Mouse (Mus musculus) kidney, adult 18-20 months (tissue): ENCODE measurements around the gene Gm29094.
"Not testable (repeated sequence)": the region's sequence is repeated elsewhere in the genome, so short reads cannot be mapped to it uniquely, and the experiment has no call there.

ENCODE experiments used
- DNase-seq: peaks from one replicate; pipeline ENCODE4 v3.0.0; 2021

Gene Gm29094

DNA sequence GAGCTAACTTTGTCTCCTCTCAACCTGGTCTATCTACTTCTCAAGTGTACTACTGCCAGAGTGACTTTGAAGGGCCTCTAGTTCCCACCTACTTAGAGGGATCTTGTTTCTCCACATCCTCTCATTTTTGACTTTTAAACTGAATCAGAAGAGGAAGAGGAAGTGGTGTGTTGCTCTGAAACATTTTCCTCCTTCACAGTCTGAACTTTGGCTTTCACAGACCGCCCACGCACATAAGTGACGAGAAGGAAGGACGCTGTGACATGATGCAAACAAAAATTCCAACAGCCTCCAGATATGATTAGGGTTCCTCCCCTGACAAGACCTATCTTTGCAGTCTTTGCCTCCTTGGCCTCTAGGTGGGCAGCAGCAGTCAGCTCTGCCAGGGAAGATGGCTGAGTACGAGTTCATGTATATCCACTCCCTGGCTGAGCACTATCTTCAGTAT lies at the start of gene Gm29094, which contains the start of gene Bcl2a1b:
Gene Gm29094 (plus strand): TSS at position 411 of the 448 bp plus-strand sequence.
Gene Bcl2a1b (plus strand): TSS at position 241 of the 448 bp plus-strand sequence.
- DNase-seq = not testable (repeated sequence)

DNA sequence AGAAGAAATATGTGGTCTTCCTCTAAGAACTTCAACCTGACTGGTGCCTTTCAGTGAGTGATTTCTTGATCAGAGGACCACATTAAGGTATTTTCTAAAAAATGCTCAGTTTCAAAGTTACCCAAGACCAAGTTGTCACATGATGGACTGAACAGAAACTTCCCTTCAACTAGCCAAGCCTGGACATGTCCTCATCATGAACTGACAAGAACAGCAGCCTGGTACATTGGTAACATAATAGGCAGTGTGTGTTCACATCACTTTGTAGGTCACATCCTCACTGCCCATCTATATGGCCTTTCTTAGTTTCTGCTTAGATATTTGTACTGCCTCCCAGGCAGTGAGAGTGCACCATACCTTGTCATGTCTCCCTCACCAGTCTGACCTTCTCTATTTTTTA lies 26.6 kb upstream of the Gm29094 start:
- DNase-seq = not testable (repeated sequence)

DNA sequence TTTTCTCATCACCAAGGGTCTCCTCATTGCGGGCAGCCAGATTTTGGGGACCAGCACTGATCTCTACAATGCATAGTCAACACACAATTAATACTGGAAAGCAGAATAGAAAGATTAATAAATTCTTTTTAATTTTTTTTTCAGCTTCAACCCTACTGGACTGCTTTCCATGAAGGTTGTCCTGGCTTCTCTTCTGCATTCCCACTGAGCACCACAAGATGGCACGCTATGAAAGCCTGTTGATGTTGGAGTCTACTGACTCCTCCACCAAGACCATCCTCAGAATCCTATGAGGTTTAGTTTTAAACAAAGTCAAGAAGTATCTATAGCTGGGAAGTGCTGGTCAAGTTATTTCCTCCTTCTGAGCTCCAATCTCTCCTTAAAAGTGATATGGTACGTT lies 20.3 kb upstream of the Gm29094 start:
- peak; percentile 79 for DNase-seq

DNA sequence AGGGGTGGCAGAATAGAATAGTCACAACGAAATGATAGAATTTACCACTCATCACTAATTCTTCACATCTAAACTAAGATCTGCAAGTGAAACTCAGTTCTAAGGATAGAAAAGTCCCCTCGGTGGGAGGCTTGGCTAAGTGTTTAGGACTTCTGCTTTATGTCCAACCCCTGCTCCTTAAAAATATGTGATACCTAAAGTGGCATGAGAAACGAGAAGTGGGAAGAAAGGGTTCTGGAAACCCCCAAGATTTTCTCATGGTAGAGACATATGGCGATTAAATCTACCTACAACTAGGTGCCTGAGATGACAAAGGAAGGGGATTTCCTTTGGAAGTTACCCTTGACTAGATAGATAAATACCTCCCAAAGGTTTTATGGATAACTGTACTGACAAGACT lies 19.7 kb upstream of the Gm29094 start:
- not testable (repeated sequence) for DNase-seq

DNA sequence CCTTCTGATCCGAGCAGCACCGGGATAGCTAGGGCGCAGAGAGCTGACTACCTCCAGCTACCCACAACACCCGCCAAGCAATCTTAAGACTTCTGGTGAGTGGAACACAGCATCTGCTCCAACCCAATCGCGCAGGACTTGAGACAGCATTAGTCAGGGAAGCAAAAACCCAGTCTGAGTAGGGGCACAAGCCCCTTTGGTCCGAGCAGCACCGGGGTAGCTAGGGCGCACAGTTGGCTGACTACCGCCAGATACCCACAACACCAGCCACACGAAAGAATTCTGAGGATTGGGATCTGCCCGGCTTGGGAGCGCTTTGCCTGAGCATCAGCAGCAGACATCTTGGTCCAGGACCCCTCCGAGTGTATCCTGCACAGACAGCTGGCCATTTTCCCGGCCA lies 12.2 kb upstream of the Gm29094 start:
- DNase-seq = not testable (repeated sequence)

DNA sequence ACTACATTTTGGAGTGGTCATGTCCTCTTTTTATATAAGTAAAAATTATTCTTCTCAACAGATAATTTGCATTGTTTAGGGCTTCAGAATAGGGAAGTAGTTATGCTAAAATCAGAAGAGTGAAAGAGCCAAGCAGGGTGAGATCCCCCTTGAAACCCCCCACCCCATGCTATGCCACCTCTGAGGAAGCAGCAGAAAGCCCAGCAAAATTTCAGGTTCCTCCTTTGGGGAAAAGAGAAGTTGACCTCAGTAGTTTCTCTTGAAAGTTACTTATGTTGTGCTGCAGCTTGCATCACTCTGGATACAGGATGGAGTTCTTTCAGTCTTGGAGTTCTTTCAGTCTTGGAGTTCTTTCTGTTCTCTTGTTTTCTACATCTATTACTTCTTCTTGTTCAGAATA lies 3.7 kb upstream of the Gm29094 start:
- not testable (repeated sequence) for DNase-seq

DNA sequence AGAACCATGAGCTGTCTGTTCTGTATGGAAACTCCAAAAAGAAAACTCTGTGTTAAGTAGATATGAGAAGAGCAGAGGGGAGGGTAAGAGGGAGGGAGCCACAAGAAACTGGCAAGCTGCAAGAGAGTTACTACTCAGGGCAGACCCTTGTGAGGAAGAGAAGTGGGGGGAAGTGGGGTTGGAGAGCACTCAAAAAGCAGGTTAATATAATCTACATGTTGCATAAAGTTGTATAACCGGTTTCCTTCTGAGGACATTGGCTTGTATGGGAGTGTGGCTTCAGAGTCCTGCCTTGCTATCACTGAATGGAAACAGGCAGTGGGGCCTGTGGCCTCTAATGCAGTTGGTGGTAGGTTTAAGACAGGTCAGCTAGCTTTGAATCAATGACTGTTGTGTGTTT lies 1.7 kb upstream of the Gm29094 start:
- not testable (repeated sequence) for DNase-seq

DNA sequence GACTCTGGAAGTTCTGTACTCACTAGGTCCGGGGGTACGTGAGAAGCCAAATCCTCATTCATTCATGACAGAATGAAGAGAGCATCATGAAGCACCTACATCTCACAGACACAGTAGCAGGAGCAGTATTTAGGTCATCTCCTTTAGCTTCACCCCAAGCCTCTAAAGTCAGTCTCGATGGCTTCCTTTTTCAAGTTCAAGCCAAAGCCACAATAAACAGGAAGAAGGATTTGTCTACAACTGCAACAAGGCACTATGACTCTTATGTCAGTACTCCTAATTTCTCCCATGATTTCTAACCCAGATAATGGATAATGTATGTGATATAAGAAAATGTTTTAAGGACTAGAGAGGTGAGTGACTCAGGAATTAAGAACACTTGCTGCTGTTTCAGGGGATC lies 830 bp upstream of the Gm29094 start:
- DNase-seq = not testable (repeated sequence)

DNA sequence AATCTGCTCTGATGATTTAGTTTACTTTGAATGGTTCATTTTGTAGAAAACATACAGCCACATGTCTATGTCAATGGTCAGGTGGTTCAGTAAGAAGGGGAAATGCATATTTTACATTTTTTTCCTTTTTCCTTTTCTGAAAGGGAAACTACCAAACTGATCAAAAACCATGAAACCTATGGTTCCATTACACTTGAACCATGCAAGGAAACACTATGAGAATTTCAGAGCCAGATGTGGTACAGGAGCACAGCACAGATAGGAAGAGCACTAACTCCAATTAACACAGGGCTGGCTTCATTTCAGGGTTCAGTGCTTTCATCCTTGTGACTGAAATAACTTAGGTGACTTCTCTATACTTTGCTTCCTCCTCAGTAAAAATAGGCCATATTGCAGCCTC lies 3.1 kb downstream of the Gm29094 start:
- DNase-seq = not testable (repeated sequence)

DNA sequence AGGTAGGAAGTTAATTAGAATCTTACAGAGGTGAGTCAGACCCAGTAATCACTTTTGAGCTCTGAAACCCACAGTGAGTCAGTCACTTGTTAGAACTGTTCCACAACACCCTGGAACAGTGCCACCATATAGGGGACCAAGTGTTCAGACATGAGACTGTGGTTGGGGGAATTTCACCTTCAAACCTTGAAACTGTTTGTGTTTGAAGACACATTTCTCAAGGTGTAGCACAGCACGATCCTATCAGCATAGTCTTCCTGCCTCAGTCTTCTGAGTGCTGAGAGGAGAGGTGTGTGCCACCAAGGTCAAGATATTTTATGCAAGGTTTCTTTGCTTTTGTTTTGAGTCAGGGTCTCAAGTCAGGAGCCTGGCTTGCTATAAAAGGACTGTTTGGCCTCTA lies 9.8 kb downstream of the Gm29094 start:
- not testable (repeated sequence) for DNase-seq

DNA sequence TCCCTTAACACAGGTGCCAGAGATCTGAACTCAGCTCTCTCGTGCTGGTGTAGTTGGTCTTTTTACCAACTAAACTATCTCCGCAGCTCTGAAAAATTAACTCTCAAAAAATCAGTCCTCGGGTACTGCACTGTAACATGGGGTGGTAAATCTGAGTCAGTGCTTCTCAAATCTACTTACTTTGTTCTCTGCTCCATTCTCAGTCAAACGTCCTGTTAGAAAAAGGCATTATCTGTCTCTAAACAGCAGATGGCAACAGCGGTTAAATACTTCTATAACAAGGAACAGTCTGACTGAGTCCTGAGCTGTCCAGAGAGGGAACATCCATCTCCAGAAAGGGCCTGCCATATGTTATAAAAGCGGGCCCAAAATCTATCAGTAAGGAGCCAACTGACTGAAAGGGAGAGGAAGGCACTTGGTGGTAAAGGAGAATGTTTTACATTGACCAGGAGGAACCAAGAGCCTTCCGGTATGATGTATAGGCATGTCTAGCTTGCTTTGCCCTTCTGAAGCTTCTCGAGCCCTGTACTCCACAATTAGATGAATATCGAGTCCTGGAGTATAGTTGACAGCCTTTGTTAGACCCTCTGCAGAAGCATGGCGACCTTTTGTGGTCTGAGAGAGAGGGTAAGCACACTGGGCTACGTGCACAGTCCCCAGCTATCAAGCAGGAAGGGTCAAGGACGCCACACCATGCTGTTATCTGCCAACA lies 11.3 kb downstream of the Gm29094 start, which contains the start of gene Mthfs:
Gene Mthfs (plus strand): TSS at position 324 of the 712 bp plus-strand sequence.
- DNase-seq = peak; percentile 28

DNA sequence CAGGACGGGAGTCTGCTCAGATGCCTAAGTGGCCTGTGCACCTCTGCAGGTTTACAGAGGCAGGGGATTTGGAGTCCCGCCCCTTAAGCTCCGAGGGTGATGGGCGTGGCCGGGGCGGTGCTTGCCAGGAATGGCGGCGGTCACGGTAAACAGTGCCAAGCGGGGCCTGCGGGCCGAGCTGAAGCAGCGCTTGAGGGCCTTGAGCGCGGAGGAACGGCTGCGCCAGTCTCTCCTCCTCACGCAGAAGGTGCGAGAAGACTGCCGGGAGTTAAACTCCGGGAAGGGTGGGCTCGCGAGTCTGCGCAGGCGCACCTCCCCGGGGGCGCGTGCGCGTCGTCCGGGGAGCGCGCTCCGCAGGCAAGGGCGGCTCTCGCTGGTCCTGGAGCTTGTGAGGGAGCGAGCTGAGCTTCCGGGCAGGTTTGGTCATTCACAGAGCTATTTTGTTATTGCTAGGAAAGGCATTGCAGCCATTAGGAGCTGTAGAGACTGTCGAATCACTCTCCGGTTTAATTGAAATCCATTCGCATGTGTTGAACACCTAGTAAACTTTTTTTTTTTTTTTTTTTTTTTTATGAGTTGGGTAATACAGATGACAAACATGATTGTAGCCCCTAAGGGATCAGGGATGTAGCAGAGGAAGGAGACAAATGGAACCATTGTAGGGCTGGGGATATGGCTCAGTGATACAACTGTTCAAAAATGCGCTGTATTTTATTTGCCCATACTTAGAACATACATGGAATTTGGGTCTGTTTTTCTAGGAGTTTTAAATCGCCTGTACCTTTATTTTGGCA lies 12.1 kb downstream of the Gm29094 start:
- peak; percentile 96 for DNase-seq

DNA sequence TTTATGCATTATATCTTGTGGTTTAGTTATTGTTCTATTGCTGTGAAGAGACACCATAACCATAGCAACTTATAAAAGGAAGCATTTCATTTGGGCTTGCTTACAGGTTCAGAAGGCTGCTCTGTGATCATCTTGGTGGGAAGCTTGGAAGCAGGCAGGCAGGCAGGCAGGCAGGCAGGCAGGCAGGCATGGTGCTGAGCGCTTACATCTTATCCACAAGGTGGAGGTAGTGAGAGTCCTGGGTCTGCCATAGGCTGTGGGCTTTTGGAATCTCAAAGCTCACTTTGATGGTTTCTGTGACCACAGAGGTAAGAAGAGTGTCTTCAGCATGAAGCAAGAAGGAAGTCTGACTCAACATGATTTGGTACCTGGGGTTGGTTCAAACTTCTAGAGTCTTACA lies 13.2 kb downstream of the Gm29094 start:
- DNase-seq = not testable (repeated sequence)

DNA sequence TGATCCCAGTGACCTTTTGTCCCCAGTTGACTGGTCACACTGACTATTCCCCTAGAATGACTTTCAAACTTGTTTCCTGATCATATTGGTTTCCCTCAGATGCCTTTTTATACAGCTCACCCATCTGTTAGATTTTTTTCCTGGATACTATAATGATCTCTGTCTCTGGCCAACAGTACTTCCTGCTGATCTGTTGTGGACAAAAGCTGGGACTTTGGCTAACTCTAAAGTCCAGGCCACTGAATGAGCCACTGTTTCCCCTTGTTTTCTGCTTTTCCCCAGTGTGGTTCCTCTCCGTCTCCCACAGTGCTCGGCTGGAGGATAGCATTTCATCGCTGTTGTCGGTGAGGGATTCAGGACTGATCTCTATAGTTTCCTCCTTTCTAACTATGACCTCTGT lies 19.0 kb downstream of the Gm29094 start:
- not testable (repeated sequence) for DNase-seq

DNA sequence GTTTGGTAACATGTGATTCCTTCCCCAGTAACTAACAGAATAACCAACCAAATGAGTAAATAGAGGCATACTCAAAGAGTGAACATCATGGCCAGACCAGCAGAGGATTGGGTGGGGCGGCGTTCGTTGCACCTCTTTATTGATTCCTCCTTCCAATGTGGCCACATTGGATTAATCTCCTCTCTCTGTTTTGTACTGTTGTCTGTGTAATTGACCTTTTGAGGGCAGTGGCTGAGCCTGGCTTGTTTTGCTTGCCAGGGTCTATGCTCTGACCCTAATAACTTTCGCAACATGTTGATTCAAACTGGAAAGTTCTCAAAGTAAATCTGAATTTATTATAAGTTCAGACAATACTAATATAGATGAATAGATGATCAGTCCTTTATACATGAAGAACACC lies 20.5 kb downstream of the Gm29094 start:
- not testable (repeated sequence) for DNase-seq

DNA sequence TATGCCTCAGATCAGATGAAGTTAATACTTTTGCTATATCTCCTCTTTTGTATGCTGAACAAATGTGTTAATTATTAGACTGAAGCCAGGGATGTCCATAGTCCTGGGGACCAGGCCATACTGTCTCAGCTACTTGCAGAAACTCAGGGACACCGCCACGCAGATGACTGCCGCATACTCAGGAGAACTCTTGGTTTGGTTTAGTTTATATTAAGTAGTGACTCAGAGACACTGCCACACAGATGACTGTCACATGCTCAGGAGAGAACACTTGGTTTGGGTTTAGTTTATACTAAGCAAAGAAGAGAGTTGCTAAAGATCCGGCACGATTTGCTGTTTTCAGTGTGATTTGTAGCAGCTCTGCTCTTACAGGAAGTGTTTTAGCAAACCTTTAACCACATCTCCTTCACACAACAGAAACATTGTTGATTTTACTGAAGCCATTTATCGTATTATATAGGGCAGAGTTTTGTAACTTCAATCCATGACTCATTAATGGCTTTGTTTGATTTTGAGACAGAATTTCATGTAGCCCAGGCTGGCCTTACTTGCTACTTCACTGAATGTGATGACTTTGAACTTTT lies 21.6 kb downstream of the Gm29094 start:
- DNase-seq = not testable (repeated sequence)

DNA sequence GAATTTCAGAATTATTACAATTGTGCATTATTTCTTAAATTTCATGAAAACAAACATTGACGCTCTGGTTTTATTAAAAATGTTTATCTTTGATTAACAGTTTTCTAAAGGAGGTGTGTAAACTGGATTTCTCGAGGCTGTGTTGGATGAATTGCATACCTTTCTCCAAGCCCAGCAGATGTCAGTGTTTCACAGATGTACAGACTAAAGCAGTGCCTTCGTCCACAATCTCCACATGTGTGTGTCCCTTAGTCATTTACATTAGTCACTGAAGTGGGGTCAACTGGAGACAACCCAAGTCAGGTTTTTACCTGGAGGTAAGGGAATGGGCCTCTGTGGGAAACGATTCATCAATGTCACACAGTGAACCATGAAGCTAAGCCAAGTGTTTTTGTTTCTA lies 26.9 kb downstream of the Gm29094 start:
- DNase-seq = no peak

DNA sequence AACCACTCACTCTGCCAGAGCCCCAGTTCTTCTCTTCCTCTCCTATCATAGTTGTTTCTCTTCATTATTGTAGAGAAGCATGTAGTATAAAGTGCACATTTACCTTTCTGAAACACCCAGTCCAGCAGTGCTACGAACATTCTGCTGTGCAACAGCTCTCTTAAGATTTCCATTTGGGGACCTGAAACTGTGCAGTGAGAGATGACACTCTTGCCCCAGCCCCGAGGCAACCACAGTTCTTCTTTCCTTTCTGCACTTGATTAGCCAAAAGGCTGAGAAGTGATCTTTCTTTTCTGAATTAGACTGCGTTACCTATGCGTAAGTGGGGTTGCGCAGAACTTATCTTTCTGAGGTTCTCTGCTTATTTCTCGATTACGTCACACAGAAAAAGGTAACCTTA lies 28.9 kb downstream of the Gm29094 start:
- no peak for DNase-seq

DNA sequence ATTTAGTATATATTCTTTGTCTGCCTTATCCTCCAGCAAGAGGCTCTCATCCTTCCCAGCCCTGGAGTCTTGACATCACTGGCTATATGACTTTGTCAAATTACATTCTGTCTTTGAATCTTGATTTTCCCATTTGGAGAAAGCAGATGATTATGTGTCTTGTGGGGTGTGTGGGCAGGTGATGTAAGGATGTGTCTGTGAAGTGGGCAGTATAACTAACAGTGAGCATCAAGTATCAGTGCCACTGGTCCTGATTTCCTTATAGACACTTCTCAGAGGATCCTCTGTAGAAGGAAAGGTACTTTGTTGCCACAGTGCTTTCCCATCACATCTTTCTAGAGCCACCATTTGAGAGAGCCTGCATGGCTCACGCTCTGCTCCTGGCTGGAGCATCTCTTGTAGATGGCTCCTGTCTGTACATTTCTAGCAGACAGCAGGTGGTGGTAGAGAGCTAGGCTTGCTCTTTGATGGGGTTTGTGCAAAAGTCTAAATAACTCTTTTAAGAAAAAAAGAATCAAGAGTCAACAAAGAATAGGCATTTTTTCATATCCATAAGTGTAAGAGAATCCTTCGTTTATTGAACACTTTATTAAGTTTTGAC lies 31.8 kb downstream of the Gm29094 start:
- DNase-seq = not testable (repeated sequence)

DNA sequence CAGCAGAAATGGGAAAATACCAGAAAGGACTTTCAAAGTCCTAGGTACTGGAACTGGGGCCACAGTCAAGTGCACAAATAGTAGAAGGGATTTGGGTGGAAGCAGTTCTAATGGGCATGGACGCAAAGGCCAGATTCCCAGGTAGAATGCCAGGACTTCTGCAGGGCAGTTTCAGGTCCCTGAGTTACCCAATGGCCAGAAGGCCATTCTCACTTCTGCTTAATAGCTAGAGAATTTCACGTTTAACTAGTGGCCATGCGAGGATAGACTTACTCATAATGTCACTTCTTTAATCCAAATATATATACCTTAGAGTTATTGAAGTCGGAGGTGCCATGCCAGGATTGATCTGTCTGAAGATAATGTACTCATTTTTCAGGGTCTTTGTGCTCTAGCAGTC lies 38.0 kb downstream of the Gm29094 start:
- DNase-seq = not testable (repeated sequence)

DNA sequence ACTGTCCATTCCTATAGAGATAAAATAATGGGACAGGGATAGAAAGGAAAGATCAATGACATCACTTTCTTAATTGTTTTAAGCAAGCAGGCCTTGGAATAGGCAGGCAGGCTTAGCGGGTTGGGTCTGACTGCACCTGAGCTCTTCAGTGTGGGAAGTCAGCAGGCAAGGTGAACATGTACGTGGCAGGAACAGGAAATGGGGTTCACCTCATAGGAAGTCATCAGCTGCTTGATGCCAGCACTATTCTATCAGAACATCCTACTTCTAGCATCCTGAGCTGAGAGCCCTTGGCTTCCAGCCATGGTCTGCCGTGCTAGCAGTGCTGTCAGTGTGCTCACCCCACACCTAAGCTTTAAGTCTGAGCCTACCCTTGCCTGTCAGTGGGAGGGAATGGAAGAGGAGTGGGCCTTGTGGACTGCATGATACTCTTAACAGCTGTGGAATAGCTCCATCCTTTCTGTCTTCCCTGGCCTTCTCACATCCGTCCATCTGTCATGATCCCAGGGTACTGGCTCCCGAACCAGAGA lies 39.9 kb downstream of the Gm29094 start:
- not testable (repeated sequence) for DNase-seq

DNA sequence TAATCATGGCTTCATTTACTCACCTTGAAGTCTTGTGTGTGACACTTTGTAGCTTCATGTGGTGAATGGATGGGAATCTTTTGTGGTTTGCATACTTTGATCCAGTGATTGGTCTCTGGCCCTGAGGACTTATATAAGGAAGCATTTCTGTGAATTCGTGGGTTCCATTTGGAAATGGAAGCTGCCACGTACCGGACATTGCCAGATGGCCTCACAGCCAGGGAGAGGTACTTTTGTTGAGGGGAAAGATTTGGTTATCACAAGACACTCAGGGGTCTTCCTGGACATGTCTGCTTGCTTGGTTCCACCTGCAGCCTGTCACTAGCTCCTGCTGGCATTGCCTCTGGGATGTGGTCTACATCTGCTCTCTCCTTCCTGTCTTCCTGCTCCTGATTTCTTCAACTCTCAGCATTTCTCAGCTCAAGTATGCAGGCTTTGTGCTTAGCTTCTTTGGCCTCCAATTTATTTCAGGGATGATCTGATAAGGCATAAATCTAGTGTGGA lies 41.4 kb downstream of the Gm29094 start:
- DNase-seq = not testable (repeated sequence)

DNA sequence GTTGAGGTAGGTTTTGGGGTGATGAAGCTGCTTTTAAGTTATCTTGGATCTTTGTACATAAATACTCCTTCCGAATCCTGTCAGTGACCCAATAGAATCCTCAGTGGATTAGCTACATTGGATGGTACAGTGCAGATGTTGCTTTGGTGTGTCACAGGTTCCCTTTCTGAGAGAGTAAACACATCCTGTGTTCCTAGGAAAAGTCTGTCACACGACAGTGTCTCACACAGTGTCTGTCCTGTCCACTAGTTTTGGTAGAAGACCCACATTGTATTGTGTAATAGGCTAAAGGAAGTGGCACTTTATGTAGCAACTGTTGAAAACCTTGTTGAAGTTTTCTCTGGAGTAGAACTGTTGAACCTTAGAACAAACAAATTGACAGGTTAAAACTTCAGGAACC lies 54.2 kb downstream of the Gm29094 start:
- no peak for DNase-seq
